Mouse (Mus musculus): ENCODE data around the gene Anxa1. TPM values are rescaled to one million over a fixed set of nuclear protein-coding genes. Genes with fewer than 3 reads are reported as not detected.

Gene Anxa1
- polyA plus RNA-seq (2015; fragmentation: Nextera tagmentation; extraction: Ambion mirVana): 4.0 and 4.9 TPM in 2 replicates

- ATAC-seq (ENCODE audit: low read depth): no peak
- H3K27me3 ChIP-seq: no peaks in the 10 kb centered on the region
- H3K27ac ChIP-seq (replicated peaks): no peak within 1 kb of the TSS
- no peak within 1 kb of the TSS for H3K4me3 ChIP-seq
- H3K9me3 ChIP-seq: no peaks in the 10 kb centered on the region
- no peak within 1 kb of the TSS for H3K4me2 ChIP-seq
- no peaks in the 10 kb centered on the region for H3K36me3 ChIP-seq
- H3K9ac ChIP-seq: no peak within 1 kb of the TSS
- no peaks in the 10 kb centered on the region for H3K4me1 ChIP-seq (replicated peaks)
- WGBS: 78% methylated on average over 5 of the region's 5 CpGs
These were observed at the start of gene Anxa1 for GRCm38 (mm10) chr19:20390455-20390994. Anxa1 (minus strand) TSS chr19:20390944.

DNA sequence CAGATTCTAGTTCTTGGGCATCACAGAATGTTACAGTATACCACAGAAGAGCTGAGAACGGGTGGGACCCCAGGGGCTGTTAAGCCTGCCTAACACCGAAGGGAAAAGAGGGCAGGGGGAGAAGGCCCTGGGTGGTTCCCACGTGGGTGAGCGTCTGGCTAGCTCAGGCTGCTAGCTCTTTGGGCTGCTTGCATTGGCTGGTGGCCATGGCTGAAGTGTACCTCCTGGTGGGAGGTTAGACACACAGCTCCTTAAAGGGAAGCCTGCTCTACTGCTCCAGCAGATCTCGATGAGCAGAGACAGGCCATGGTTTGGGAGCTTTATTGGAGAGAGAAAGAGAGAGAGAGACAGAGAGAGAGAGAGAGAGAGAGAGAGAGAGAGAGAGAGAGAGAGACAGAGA lies 46.3 kb upstream of the Anxa1 start:
- Histone ChIP-seq H3K4me2 (no peak overlapping the region), H3K27ac (replicated peaks) (no peak overlapping the region), H3K36me3 (no peaks in the 10 kb centered on the region), H3K9me3 (no peaks in the 10 kb centered on the region), H3K4me3 (no peak overlapping the region), H3K4me1 (replicated peaks) (no peaks in the 10 kb centered on the region), H3K9ac (no peak overlapping the region), H3K27me3 (no peaks in the 10 kb centered on the region)
- WGBS: 60% methylated on average over 5 of the region's 5 CpGs
- ATAC-seq (ENCODE audit: low read depth): no peak

DNA sequence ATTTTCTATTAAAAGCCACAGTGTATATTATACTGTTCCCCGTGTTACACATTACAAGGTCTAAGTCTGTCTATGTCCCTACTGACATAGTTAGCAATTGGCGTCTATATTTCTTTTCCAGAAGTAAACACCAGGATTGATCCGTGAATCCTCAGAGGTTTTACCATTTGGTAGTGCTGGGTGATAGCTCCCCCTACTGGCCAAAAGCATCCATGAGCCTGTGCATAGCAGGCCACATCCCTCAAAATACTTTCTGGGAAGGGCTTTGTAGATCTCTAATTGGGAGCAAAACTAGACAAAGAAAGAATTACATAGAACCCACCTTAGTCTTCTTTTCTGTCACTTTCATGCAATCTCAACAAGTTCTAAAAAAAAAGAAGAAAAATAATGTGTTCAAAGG lies 43.8 kb upstream of the Anxa1 start:
- Histone ChIP-seq H3K4me1 (replicated peaks) (no peaks in the 10 kb centered on the region), H3K27ac (replicated peaks) (no peak overlapping the region), H3K4me3 (no peak overlapping the region), H3K9ac (no peak overlapping the region), H3K36me3 (no peaks in the 10 kb centered on the region), H3K9me3 (no peaks in the 10 kb centered on the region), H3K4me2 (no peak overlapping the region), H3K27me3 (no peaks in the 10 kb centered on the region)
- ATAC-seq (ENCODE audit: low read depth): no peak
- WGBS: 10% methylated on average over 3 of the region's 3 CpGs

DNA sequence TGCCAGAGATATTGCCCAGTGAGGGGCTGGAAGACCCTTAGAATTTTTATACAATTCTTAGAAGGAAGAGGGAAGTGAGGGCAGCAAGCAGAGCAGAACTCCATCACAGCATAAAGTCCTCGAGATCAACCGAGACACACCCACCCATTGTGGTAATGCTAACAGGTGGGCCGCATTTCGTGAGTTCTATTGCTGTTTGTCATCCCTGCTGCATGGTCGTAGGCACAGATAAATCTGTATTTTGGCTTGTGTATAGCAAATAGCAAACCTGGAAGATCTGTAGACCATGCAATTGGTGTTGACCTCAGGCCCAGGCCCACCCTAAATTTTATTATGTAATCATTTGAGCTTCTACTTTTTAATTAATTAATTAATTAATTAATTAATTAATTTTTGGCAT lies 43.2 kb upstream of the Anxa1 start:
- WGBS: 84% methylated on average over 5 of the region's 5 CpGs
- Histone ChIP-seq H3K27me3 (no peaks in the 10 kb centered on the region), H3K9ac (no peak overlapping the region), H3K4me2 (no peak overlapping the region), H3K9me3 (no peaks in the 10 kb centered on the region), H3K4me3 (no peak overlapping the region), H3K4me1 (replicated peaks) (no peaks in the 10 kb centered on the region), H3K27ac (replicated peaks) (no peak overlapping the region), H3K36me3 (no peaks in the 10 kb centered on the region)
- ATAC-seq (ENCODE audit: low read depth): no peak

GRCm38 (mm10) chr19:20426443-20427161 lies 35.9 kb upstream of the Anxa1 start:
- Histone ChIP-seq H3K27ac (replicated peaks) (no peak overlapping the region), H3K9me3 (no peaks in the 10 kb centered on the region), H3K36me3 (no peaks in the 10 kb centered on the region), H3K9ac (no peak overlapping the region), H3K4me2 (no peak overlapping the region), H3K4me3 (no peak overlapping the region), H3K4me1 (replicated peaks) (no peaks in the 10 kb centered on the region), H3K27me3 (no peaks in the 10 kb centered on the region)
- ATAC-seq (ENCODE audit: low read depth): no peak
- 69% methylated on average over 12 of the region's 12 CpGs for WGBS

DNA sequence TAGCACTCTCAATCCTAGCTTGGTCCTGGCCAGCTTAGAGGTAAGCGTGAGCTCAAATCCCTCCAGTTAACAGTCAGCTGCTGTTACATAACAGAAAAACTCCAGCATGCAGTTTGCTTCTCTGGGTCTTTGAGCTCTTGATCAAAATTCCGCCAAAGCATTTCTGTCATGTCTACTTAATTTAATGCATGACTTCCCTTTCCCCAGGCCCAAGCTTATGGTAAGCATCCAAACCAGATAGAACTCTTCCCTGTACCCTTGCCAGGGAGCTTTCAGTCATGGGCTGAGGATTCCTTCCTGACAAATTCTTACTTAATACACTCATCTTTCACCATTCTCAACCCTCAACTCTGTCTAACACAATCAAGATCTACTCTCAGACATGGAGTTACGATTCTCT lies 20.5 kb upstream of the Anxa1 start:
- no peaks in the 10 kb centered on the region for H3K27me3 ChIP-seq
- no peak for ATAC-seq (ENCODE audit: low read depth)
- 87% methylated on average over 3 of the region's 3 CpGs for WGBS

GRCm38 (mm10) chr19:20409541-20410528 lies 19.1 kb upstream of the Anxa1 start:
- no peaks in the 10 kb centered on the region for H3K36me3 ChIP-seq
- H3K27me3 ChIP-seq: no peaks in the 10 kb centered on the region
- no peak overlapping the region for H3K4me3 ChIP-seq
- H3K9ac ChIP-seq: no peak overlapping the region
- no peaks in the 10 kb centered on the region for H3K9me3 ChIP-seq
- no peak overlapping the region for H3K27ac ChIP-seq (replicated peaks)
- no peak for ATAC-seq (ENCODE audit: low read depth)
- no peak overlapping the region for H3K4me2 ChIP-seq
- 77% methylated on average over 9 of the region's 9 CpGs for WGBS
- 0 out of 2 replicates have a peak, but pooled peaks cover 4% of the 10 kb centered on the region for H3K4me1 ChIP-seq (replicated peaks)

More for the DNA sequence above, 20.5 kb upstream of the Anxa1 start:
- H3K4me2 ChIP-seq: no peak overlapping the region
- no peaks in the 10 kb centered on the region for H3K36me3 ChIP-seq
- H3K9ac ChIP-seq: no peak overlapping the region
- 0 out of 2 replicates have a peak, but pooled peaks cover 4% of the 10 kb centered on the region for H3K4me1 ChIP-seq (replicated peaks)
- no peaks in the 10 kb centered on the region for H3K9me3 ChIP-seq
- H3K27ac ChIP-seq (replicated peaks): no peak overlapping the region
- H3K4me3 ChIP-seq: no peak overlapping the region

- Histone ChIP-seq H3K9me3 (no peaks in the 10 kb centered on the region), H3K36me3 (no peaks in the 10 kb centered on the region), H3K27ac (replicated peaks) (no peak overlapping the region), H3K4me3 (no peak overlapping the region), H3K27me3 (no peaks in the 10 kb centered on the region), H3K4me1 (replicated peaks) (no peaks in the 10 kb centered on the region), H3K9ac (no peak overlapping the region), H3K4me2 (no peak overlapping the region)
- no peak for ATAC-seq (ENCODE audit: low read depth)
- WGBS: 34% methylated on average over 3 of the region's 3 CpGs
These were observed 15.7 kb upstream of the Anxa1 start for GRCm38 (mm10) chr19:20406475-20406874.

DNA sequence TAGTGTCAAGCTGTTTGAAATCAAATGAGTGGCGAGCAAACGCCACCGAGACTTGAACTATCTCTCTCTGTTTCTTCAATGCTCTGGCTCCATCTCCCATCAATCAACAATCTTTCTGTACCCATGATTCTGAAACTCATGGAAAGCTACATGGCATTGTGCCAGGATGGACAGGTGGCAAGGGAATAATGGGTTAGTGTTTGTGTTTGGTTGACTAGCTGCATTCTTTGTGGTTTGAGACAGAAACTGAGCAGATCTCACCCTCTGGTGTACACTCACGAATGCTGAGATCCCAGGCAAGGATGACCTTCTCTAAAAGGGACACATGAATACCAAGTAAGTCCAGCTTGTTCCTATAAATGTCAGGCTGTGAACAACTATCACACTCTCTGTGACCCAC lies 14.3 kb upstream of the Anxa1 start:
- H3K4me2 ChIP-seq: no peak overlapping the region
- no peaks in the 10 kb centered on the region for H3K36me3 ChIP-seq
- H3K4me3 ChIP-seq: no peak overlapping the region
- ATAC-seq (ENCODE audit: low read depth): no peak
- no peaks in the 10 kb centered on the region for H3K4me1 ChIP-seq (replicated peaks)
- WGBS: 80% methylated on average over 4 of the region's 4 CpGs
- no peak overlapping the region for H3K27ac ChIP-seq (replicated peaks)
- H3K27me3 ChIP-seq: no peaks in the 10 kb centered on the region
- H3K9me3 ChIP-seq: no peaks in the 10 kb centered on the region
- no peak overlapping the region for H3K9ac ChIP-seq

- Histone ChIP-seq H3K9me3 (no peaks in the 10 kb centered on the region), H3K4me1 (replicated peaks) (no peaks in the 10 kb centered on the region), H3K9ac (no peak overlapping the region), H3K36me3 (no peaks in the 10 kb centered on the region), H3K27me3 (no peaks in the 10 kb centered on the region), H3K4me3 (no peak overlapping the region), H3K27ac (replicated peaks) (no peak overlapping the region), H3K4me2 (no peak overlapping the region)
- no peak for ATAC-seq (ENCODE audit: low read depth)
- 89% methylated on average over 3 of the region's 3 CpGs for WGBS
These were observed 13.0 kb upstream of the Anxa1 start for GRCm38 (mm10) chr19:20403740-20404139.

DNA sequence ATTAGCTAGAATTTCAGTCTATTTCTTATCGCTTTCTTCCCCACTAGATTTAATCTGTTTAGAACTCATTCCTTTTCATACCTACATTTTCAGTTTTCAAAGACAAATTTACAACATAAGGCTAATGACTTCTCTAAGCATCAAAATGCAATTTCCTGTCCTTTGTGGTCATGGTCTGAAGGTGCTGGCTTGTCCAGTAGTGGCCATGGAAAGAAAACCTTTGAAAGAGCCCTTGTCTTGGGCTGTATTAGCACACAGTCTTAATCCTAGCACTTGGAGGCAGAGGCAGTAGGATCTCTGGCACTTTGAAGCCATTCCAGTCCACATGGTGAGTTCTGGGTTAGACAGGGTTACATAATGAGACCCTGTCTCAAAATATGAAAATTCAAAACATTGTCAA lies 12.5 kb upstream of the Anxa1 start:
- Histone ChIP-seq H3K9ac (no peak overlapping the region), H3K27me3 (no peaks in the 10 kb centered on the region), H3K4me1 (replicated peaks) (no peaks in the 10 kb centered on the region), H3K4me2 (no peak overlapping the region), H3K9me3 (no peaks in the 10 kb centered on the region), H3K36me3 (no peaks in the 10 kb centered on the region), H3K27ac (replicated peaks) (no peak overlapping the region), H3K4me3 (no peak overlapping the region)
- 91% methylated on average over 1 of the region's 1 CpGs for WGBS
- ATAC-seq (ENCODE audit: low read depth): no peak

GRCm38 (mm10) chr19:20402516-20403200 lies 11.9 kb upstream of the Anxa1 start:
- no peak overlapping the region for H3K4me2 ChIP-seq
- no peaks in the 10 kb centered on the region for H3K9me3 ChIP-seq
- ATAC-seq (ENCODE audit: low read depth): no peak
- no peaks in the 10 kb centered on the region for H3K27me3 ChIP-seq
- H3K4me3 ChIP-seq: no peak overlapping the region
- no peak overlapping the region for H3K9ac ChIP-seq
- H3K4me1 ChIP-seq (replicated peaks): no peaks in the 10 kb centered on the region
- WGBS: 52% methylated on average over 5 of the region's 5 CpGs
- no peaks in the 10 kb centered on the region for H3K36me3 ChIP-seq
- H3K27ac ChIP-seq (replicated peaks): no peak overlapping the region
